Mouse (Mus musculus) liver, postnatal 0 days (tissue): ENCODE data around the gene Nup37.

Source experiments
- CTCF ChIP-seq: sonication (generic); IDR thresholded peaks from 2 replicates; pipeline ENCODE4 v1.5.1; 2016; ENCODE audit warnings: antibody characterized with exemption, low read depth
- EP300 ChIP-seq: IDR thresholded peaks from 2 replicates; pipeline ENCODE4 v1.6.1; 2016; ENCODE audit warnings: antibody characterized with exemption, low read depth, mild to moderate bottlenecking

DNA sequence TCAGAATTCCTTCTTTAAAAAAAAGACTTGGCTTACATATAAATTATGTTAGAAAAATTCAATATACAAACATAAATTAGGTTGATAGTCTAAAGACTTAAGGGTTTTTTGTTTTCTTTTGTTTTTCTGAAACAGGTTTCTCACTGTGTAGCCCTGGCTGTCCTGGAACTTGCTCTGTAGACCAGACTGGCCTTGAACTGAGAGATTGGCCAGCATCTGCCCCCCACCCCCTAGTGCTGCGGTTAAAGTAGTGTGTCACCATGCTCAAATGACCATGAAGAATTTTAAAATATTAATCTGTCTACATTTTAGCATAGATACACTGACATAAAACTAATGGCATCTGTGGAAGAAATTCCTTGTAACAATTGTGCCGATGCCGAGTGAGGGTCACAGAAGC, 71.4 kb downstream of the Nup37 start:
- TF ChIP-seq CTCF = no peak
- no peak for TF ChIP-seq EP300
